Mouse (Mus musculus) embryonic fibroblast, embryonic 13.5 days (primary cell): ENCODE data around the gene Ubxn6.

Source experiments
- CTCF ChIP-seq: IDR thresholded peaks from 2 replicates; pipeline ENCODE4 v1.5.1; 2011; ENCODE audit warnings: mild to moderate bottlenecking, control low read depth, low read length, moderate library complexity, borderline replicate concordance; ENCODE audit not compliant: insufficient read depth
- POLR2A ChIP-seq: IDR thresholded peaks from 2 replicates; pipeline ENCODE4 v1.6.1; 2011; ENCODE audit warnings: low read depth, mild to moderate bottlenecking, control low read depth, low read length, moderate library complexity

DNA sequence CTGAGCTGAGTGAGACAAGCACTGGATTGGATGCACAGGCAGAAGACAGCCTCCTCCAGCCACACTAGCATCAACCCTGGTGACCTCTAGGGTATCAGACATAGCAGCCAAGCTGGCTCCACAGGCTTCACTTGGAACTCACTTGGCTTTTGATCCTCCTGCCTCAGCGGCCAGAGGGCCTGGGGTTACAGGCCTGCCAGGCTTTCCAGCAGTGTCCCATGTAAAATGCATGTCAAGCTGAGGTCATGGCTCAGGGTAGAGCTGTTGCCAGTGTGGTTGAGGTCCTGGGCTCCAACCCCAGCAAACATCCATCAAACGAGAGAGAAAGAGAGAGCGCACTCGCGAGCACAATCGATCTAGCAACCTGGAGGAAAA lies 40.1 kb downstream of the Ubxn6 start:
- no peak for TF ChIP-seq CTCF
- no peak for TF ChIP-seq POLR2A
